Mouse (Mus musculus) kidney, postnatal 25 days (tissue): ENCODE measurements at regions not wholly inside any gene's neighbourhood (a gene's known extent, or its start where the extent isn't known, plus 50 kb on each side); places are given as distances from the start of the nearest gene placed in this dataset.

Experiments used
- DNase-seq, 2 experiments: peaks; one replicate each; pipeline ENCODE4 v3.0.0; 2021; ENCODE audit warnings: mixed read lengths in 2 of 2

DNA sequence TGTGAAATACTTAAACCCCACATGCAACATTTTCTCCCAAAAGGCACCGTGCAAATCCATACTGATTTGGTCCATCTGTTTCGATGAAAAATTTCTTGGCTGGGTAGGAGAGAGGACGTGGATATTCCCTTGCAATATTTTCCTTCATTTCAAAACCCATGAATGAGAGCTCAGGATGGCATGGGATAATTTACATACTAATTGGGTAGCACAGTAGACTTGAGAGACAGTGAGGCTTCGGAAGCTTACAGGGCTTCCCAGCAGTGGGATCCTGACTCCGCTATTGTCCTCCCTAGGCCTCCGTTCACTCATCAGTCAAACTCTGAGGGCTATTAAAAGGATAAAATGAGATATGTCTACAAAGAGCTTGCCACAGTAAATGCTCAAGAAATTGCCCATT lies 59.8 kb downstream of the Sox3 start:
- no peak for DNase-seq

DNA sequence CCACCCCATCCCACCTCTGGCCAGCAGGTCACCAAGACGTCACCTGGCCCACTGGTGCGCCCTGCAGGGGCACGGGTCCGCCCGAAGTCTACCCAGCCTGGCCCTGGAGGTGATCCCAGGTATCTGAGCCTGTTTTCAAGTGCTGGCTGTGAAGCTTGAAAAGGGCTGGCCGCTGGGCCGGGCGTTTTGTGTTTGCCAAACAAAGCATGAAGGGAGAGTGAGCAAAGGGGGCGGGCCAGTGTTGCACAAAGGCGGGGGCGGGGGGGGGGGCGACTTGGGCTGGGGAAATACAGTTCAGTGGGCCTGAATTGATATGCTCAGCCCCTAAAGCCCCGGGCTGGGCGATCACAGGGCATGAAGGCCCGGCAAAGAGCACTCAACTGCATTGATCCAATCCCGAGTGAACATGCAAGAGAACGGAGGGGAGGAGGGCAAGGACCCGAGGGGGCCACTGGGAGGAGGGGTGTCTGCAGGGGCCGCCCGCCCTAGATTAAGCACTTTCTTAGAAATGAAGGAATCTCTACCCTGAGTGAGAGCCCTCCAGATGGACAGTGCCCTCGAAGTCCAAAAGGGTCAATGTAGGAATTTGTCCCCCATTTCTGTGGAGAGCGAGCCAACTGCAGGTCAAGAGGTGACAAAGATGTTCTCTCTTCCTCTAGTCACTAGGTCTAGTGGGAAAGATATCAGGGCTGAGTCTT lies 61.8 kb downstream of the Sox3 start:
- DNase-seq: peak; percentile 1 to 33

- DNase-seq: peak; percentile 42 to 49
Observed at GRCm38 (mm10) chrX:60825181-60826080, 67.8 kb downstream of the Sox3 start.

- DNase-seq: peak; percentile 55 to 72
Observed at GRCm38 (mm10) chrX:60798567-60798966, 94.7 kb downstream of the Sox3 start.

- DNase-seq: no peak
Observed at GRCm38 (mm10) chrX:60780766-60781165, 112.5 kb downstream of the Sox3 start.

DNA sequence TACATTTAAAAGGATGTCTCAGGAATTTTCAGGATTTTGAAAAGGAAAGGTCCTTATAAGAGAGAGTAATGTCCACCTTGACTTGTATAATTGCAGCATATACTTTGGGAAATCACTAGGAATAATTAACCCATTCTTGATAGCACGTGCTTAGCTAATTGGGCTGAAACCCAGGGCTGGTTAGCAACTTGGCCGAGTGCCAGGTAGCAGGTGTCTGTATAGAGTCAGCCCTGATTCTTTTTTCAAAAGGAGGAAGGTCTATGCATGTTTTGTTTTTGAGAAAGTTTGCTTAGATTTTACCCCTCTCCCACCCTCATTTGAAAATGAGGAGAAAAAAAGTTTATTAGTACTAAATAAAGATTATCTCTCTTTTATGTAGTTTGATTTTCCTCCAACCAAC lies 113.1 kb downstream of the Sox3 start:
- DNase-seq: peak; percentile 30 to 43

- DNase-seq: no peak
Observed at GRCm38 (mm10) chrX:60773645-60774044, 119.6 kb downstream of the Sox3 start.

GRCm38 (mm10) chrX:60772439-60772838 lies 120.8 kb downstream of the Sox3 start:
- DNase-seq: no peak

DNA sequence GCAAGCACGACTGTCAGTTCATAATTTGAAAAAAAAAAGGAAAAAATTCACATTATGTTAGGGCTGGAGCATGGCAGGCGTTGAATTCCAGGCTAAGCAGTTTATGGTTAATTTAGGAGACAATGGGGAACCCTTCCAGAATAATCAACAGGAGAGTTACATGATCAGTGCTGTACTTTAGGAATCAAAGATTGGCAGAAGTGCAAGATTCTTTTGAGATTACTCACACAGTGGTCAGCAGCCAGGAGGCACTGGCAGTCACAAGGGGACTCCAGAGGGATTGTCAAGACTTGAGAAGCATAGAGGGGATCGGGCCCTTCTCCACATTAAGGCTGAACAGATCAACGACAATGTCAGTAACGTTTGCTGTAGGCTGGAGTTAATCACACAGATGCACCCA lies 142.8 kb downstream of the Sox3 start:
- no peak for DNase-seq

GRCm38 (mm10) chrX:60743971-60744370 lies 149.3 kb downstream of the Sox3 start:
- no peak for DNase-seq

GRCm38 (mm10) chrX:60743020-60743707 lies 150.1 kb downstream of the Sox3 start:
- no peak for DNase-seq

- DNase-seq: no peak
Observed at GRCm38 (mm10) chrX:60719428-60720151, 127.1 kb upstream of the Atp11c start.

- no peak for DNase-seq
Observed at GRCm38 (mm10) chrX:60718794-60719193, 126.3 kb upstream of the Atp11c start.

GRCm38 (mm10) chrX:60718156-60718769 lies 125.8 kb upstream of the Atp11c start:
- no peak for DNase-seq

DNA sequence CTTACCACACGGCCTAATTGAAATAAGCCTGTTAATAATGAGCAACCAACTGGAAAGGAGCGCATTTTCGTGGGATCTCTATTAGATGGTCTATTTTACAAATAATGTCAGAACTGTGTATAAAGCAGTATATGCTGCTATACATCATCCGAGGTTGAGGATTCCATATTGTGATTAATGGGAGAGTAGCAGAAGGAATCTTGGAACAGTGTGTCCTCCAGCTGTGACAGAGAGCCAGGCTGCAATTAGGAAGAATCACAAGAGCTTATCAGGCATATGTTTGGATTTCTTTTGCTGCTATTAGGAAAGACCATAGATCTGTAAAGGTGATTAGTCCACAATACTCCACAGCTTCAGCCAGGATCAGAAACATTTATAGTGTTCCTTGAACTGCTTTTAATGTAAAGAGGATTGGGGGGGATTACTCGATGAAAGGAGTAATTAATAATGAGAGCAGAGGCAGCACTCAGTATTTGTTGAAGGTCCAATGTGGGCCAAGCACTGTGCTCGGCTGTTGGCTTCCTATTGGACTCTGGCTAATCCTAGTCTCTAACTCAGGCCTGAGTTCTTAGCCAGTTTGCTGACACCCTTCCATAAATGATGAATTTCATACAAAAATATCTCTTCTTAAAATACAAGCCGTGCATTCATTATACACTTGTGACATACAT lies 88.7 kb upstream of the Atp11c start:
- DNase-seq: no peak

DNA sequence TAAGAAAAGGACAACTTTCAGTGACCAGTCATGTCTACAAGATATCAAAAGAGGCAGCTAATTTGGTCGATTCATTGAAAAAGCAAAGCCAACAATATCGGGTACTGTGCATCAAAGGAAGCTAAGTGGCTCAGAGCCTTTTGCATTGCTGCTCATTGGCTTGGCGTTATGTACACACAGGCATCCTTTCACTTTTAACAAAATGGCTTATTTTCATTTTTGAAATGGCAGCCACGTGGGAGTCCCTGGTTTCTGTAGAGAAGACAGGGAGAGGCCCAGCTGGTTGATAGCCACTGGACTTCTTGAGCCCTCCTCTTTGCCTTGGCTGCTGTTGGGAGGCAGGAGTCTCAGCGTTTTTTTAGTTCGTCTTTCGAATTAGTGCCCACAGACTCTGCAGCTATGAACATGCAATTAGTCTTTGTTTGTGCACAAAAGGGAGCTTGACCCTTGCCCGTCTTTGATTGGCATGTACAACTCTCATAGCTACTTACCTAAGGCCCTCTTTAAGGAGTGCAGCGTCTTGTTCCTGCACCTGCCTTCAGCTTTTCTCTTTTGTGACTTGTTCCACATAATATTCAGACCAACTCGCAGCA lies 52.3 kb upstream of the Atp11c start:
- no peak for DNase-seq
